Mouse (Mus musculus) limb, embryonic 14.5 days (tissue): ENCODE measurements around the gene Ugp2. TPM values are rescaled to one million over a fixed set of nuclear protein-coding genes. Genes with fewer than 3 reads are reported as not detected.
A peak's percentile ranks its signal among the peaks of the same experiment; 100 is the strongest.

ENCODE experiments used
- ATAC-seq: fragments of 200-750 bp; cut with Nextera tagmentation; 2 replicates; pipeline ENCODE4 v1.8.0; 2017; ENCODE audit warnings: low read depth, moderate number of reproducible peaks, moderate TSS enrichment; ENCODE audit not compliant: low FRiP score
- DNase-seq: peaks from one replicate; pipeline ENCODE4 v3.0.0-alpha.2; 2015; ENCODE audit warnings: low spot score
- H3K27ac ChIP-seq: fragments of 300-500 bp; sonication (generic); replicated peaks from 2 replicates; pipeline ENCODE4 v1.5.1; 2014; ENCODE audit warnings: low read depth, mild to moderate bottlenecking, low read length, moderate library complexity, mixed read lengths
- H3K27me3 ChIP-seq: fragments of 300-500 bp; sonication (generic); 2 replicates; pipeline ENCODE4 v1.6.1; 2014; ENCODE audit warnings: low read length, mixed read lengths; ENCODE audit not compliant: control insufficient read depth, insufficient read depth
- H3K36me3 ChIP-seq: fragments of 300-500 bp; sonication (generic); 2 replicates; pipeline ENCODE4 v1.6.1; 2014; ENCODE audit warnings: mild to moderate bottlenecking, low read length, moderate library complexity, mixed read lengths; ENCODE audit not compliant: control insufficient read depth, insufficient read depth
- H3K4me1 ChIP-seq: fragments of 300-500 bp; sonication (generic); 2 replicates; pipeline ENCODE4 v1.6.1; 2014; ENCODE audit warnings: antibody characterized with exemption, low read length, mixed read lengths; ENCODE audit not compliant: control insufficient read depth, insufficient read depth
- H3K4me2 ChIP-seq: fragments of 300-500 bp; sonication (generic); replicated peaks from 2 replicates; pipeline ENCODE4 v1.6.1; 2014; ENCODE audit warnings: low read depth, mild to moderate bottlenecking, low read length, moderate library complexity; ENCODE audit not compliant: severe bottlenecking
- H3K4me3 ChIP-seq: fragments of 300-500 bp; sonication (generic); replicated peaks from 2 replicates; pipeline ENCODE4 v1.5.1; 2014; ENCODE audit warnings: low read length
- H3K9ac ChIP-seq: fragments of 300-500 bp; sonication (generic); 2 replicates; pipeline ENCODE4 v1.6.1; 2014; ENCODE audit warnings: mild to moderate bottlenecking, low read depth, low read length, moderate library complexity; ENCODE audit not compliant: severe bottlenecking
- H3K9me3 ChIP-seq: fragments of 300-500 bp; sonication (generic); 2 replicates; pipeline ENCODE4 v1.6.1; 2016; ENCODE audit warnings: low read length; ENCODE audit not compliant: control insufficient read depth
- POLR2A ChIP-seq: fragments of 200-500 bp; IDR thresholded peaks from 2 replicates; pipeline ENCODE4 v1.8.0; 2012; ENCODE audit warnings: inconsistent platforms, mild to moderate bottlenecking, moderate library complexity, borderline replicate concordance; ENCODE audit not compliant: insufficient read depth, insufficient read length; ENCODE audit errors: extremely low read depth
- WGBS: fragments of 180-500 bp; shearing (Covaris S2); extraction: QIAGEN DNeasy Blood & Tissue Kit; methylation state at CpG from one replicate; pipeline ENCODE4 v1.1.7; 2014; 5-methylcytosine and 5-hydroxymethylcytosine counted together
- polyA plus RNA-seq, 2 experiments: library from polyadenylated mRNA; depleted of rRNA in 1 of 2; stranded (reverse) in 1 of 2; unstranded in 1 of 2; fragments of >200 nt; fragmentation: Nextera tagmentation in 1 of 2; extraction: Ambion mirVana in 1 of 2; gene quantifications; 2 replicates each; pipeline versions ENCODE4 v1.2.1 to v1.2.3; 2012 to 2014

The Ugp2 gene
- polyA plus RNA-seq (2012; rRNA removed) = 38.9 and 53.3 TPM in 2 replicates
- polyA plus RNA-seq (2014; fragmentation: Nextera tagmentation; extraction: Ambion mirVana) = 95.5 and 104 TPM in 2 replicates

GRCm38 (mm10) chr11:21371122-21371806 is at the start of gene Ugp2:
Ugp2 (minus strand) TSS chr11:21371201.
- Histone ChIP-seq H3K36me3 (no peaks in the 10 kb centered on the region), H3K27me3 (no peaks in the 10 kb centered on the region), H3K4me2 (peak within 1 kb of the TSS; percentile 56), H3K4me1 (peaks cover 20% of the 10 kb centered on the region), H3K9ac (peak within 1 kb of the TSS; percentile 81), H3K27ac (peak within 1 kb of the TSS; percentile 95), H3K9me3 (no peaks in the 10 kb centered on the region), H3K4me3 (peak within 1 kb of the TSS; percentile 76)
- 0 out of 2 replicates have a peak, but pooled peaks have one; percentile 76 for TF ChIP-seq POLR2A
- DNase-seq (peak; percentile 94), ATAC-seq (peak; percentile 93)
- 6% methylated on average over 38 of the region's 38 CpGs for WGBS

- H3K4me2 ChIP-seq = no peak overlapping the region
- H3K27me3 ChIP-seq = no peaks in the 10 kb centered on the region
- WGBS = 37% methylated on average over 7 of the region's 7 CpGs
- 0 out of 2 replicates have a peak overlapping the region, but pooled peaks have one; percentile 26 for H3K27ac ChIP-seq
- TF ChIP-seq POLR2A = no peak
- 0 out of 2 replicates have a peak, but pooled peaks cover 5% of the 10 kb centered on the region for H3K4me1 ChIP-seq
- ATAC-seq = peak; percentile 88
- H3K9me3 ChIP-seq = no peaks in the 10 kb centered on the region
- H3K36me3 ChIP-seq = no peaks in the 10 kb centered on the region
- H3K9ac ChIP-seq = no peak overlapping the region
- no peak overlapping the region for H3K4me3 ChIP-seq
- DNase-seq = peak; percentile 47
Observed at GRCm38 (mm10) chr11:21414911-21415381, 43.9 kb upstream of the Ugp2 start.

- no peaks in the 10 kb centered on the region for H3K9me3 ChIP-seq
- WGBS = 90% methylated on average over 4 of the region's 4 CpGs
- no peak for TF ChIP-seq POLR2A
- no peak overlapping the region for H3K4me2 ChIP-seq
- no peaks in the 10 kb centered on the region for H3K4me1 ChIP-seq
- no peaks in the 10 kb centered on the region for H3K36me3 ChIP-seq
- no peak overlapping the region for H3K9ac ChIP-seq
- no peak for DNase-seq
- ATAC-seq = no peak
- H3K27ac ChIP-seq = no peak overlapping the region
- H3K4me3 ChIP-seq = no peak overlapping the region
- no peaks in the 10 kb centered on the region for H3K27me3 ChIP-seq
Observed at GRCm38 (mm10) chr11:21406668-21407067, 35.7 kb upstream of the Ugp2 start.

GRCm38 (mm10) chr11:21406141-21406540 is 35.1 kb upstream of the Ugp2 start:
- DNase-seq = no peak
- no peak overlapping the region for H3K27ac ChIP-seq
- no peak overlapping the region for H3K9ac ChIP-seq
- H3K9me3 ChIP-seq = no peaks in the 10 kb centered on the region
- H3K36me3 ChIP-seq = no peaks in the 10 kb centered on the region
- 63% methylated on average over 1 of the region's 1 CpGs for WGBS
- H3K4me3 ChIP-seq = no peak overlapping the region
- no peak overlapping the region for H3K4me2 ChIP-seq
- no peaks in the 10 kb centered on the region for H3K27me3 ChIP-seq
- H3K4me1 ChIP-seq = no peaks in the 10 kb centered on the region
- no peak for ATAC-seq
- no peak for TF ChIP-seq POLR2A

GRCm38 (mm10) chr11:21403877-21404276 is 32.9 kb upstream of the Ugp2 start:
- Histone ChIP-seq H3K27ac (no peak overlapping the region), H3K4me2 (no peak overlapping the region), H3K9me3 (no peaks in the 10 kb centered on the region), H3K36me3 (no peaks in the 10 kb centered on the region), H3K4me3 (no peak overlapping the region), H3K4me1 (peaks cover 6% of the 10 kb centered on the region), H3K27me3 (no peaks in the 10 kb centered on the region), H3K9ac (no peak overlapping the region)
- 75% methylated on average over 1 of the region's 1 CpGs for WGBS
- DNase-seq (no peak), ATAC-seq (no peak)
- TF ChIP-seq POLR2A = no peak
